Mouse (Mus musculus) spleen, adult 18-20 months (tissue): ENCODE measurements around the gene Entpd2.

Experiments
- DNase-seq, 2 experiments: peaks; one replicate each; pipeline ENCODE4 v3.0.0; 2022; ENCODE audit warnings: mixed read lengths in 2 of 2

The Entpd2 gene

GRCm38 (mm10) chr2:25395721-25396596 lies at the start of gene Entpd2:
Gene Entpd2 (plus strand): TSS chr2:25395874.
- no peak for DNase-seq

GRCm38 (mm10) chr2:25348162-25348561 lies 47.5 kb upstream of the Entpd2 start:
- no peak for DNase-seq

- no peak for DNase-seq
Measured at GRCm38 (mm10) chr2:25349499-25349898, 46.2 kb upstream of the Entpd2 start.

GRCm38 (mm10) chr2:25350701-25351100 lies 45.0 kb upstream of the Entpd2 start:
- DNase-seq = no peak

- no peak for DNase-seq
Measured at GRCm38 (mm10) chr2:25354211-25354610, 41.5 kb upstream of the Entpd2 start.

- no peak for DNase-seq
Measured at GRCm38 (mm10) chr2:25355419-25356066, 40.1 kb upstream of the Entpd2 start.

- peak; percentile 68 to 76 for DNase-seq
Measured at GRCm38 (mm10) chr2:25356208-25357079, 39.2 kb upstream of the Entpd2 start, which contains the start of gene Dpp7. Gene Dpp7 (minus strand): TSS chr2:25356359.

- no peak for DNase-seq
Measured at GRCm38 (mm10) chr2:25359848-25360247, 35.8 kb upstream of the Entpd2 start.

- no peak for DNase-seq
Measured at GRCm38 (mm10) chr2:25363478-25364178, 32.0 kb upstream of the Entpd2 start.

- DNase-seq = no peak
Measured at GRCm38 (mm10) chr2:25364313-25364712, 31.4 kb upstream of the Entpd2 start.

- no peak for DNase-seq
Measured at GRCm38 (mm10) chr2:25364761-25365090, 30.9 kb upstream of the Entpd2 start.

GRCm38 (mm10) chr2:25365091-25365761 lies 30.4 kb upstream of the Entpd2 start, which contains the start of gene Uap1l1:
Gene Uap1l1 (minus strand): TSS chr2:25365682.
- DNase-seq = peak; percentile 71

GRCm38 (mm10) chr2:25369996-25370395 lies 25.7 kb upstream of the Entpd2 start:
- no peak for DNase-seq

- DNase-seq = peak; percentile 70 to 77
Measured at GRCm38 (mm10) chr2:25371764-25372643, 23.7 kb upstream of the Entpd2 start, which contains the start of gene Sapcd2. Gene Sapcd2 (plus strand): TSS chr2:25372321.

- DNase-seq = no peak
Measured at GRCm38 (mm10) chr2:25372644-25373391, 22.9 kb upstream of the Entpd2 start.

- no peak for DNase-seq
Measured at GRCm38 (mm10) chr2:25373431-25373830, 22.2 kb upstream of the Entpd2 start.

GRCm38 (mm10) chr2:25376589-25376988 lies 19.1 kb upstream of the Entpd2 start:
- peak in 1 of 2 experiments; percentile 40 for DNase-seq

GRCm38 (mm10) chr2:25384492-25384891 lies 11.2 kb upstream of the Entpd2 start:
- no peak for DNase-seq

GRCm38 (mm10) chr2:25391266-25391665 lies 4.4 kb upstream of the Entpd2 start:
- DNase-seq = no peak
